Mouse (Mus musculus) gastrocnemius, adult 2 months (tissue): ENCODE data around the gene Mink1. TPM values are rescaled to one million over a fixed set of nuclear protein-coding genes. Genes with fewer than 3 reads are reported as not detected.
A peak's percentile ranks its signal among the peaks of the same experiment; 100 is the strongest.

Experiments
- DNase-seq: peaks from one replicate; pipeline ENCODE4 v3.0.0; 2022
- H3K27ac ChIP-seq: fragments of 200-600 bp; 2 replicates; pipeline ENCODE4 v1.8.1; 2022; ENCODE audit warnings: mild to moderate bottlenecking
- H3K4me3 ChIP-seq: fragments of 200-600 bp; 2 replicates; pipeline ENCODE4 v1.8.1; 2022; ENCODE audit warnings: mild to moderate bottlenecking, moderate library complexity
- CTCF ChIP-seq: fragments of 200-600 bp; IDR thresholded peaks from 2 replicates; pipeline ENCODE4 v1.8.1; 2022; ENCODE audit warnings: antibody characterized with exemption, mild to moderate bottlenecking, moderate library complexity
- intact Hi-C: fragments of 180-260 bp; cut with DNase I; formaldehyde crosslinking; loops from one replicate; pipeline ENCODE4 v1.15.1; 2025
- total RNA-seq, 2 experiments: library from RNA; stranded (reverse); gene quantifications; 2 replicates each; pipeline ENCODE4 v1.2.3; 2021

Gene Mink1
- total RNA-seq, 2 experiments from 2014 or later, result 33.7 to 34.7 TPM

- intact Hi-C loops, result loop anchor here (10.0 kb wide), 1 partner anchor 652 kb away; the partner anchor contains the start of genes Gabarap and Phf23
- DNase-seq, result peak; percentile 98
- Histone ChIP-seq H3K4me3 (peak within 1 kb of the TSS; percentile 91), H3K27ac (peak within 1 kb of the TSS; percentile 97)
- TF ChIP-seq CTCF, result no peak; the same call in 1 of the 2 replicates
Observed at GRCm38 (mm10) chr11:70646691-70647650, 84.3 kb downstream of the Mink1 start, which contains the start of the genes Rnf167 and Slc25a11. Rnf167 (plus strand) TSS chr11:70647235. Slc25a11 (minus strand) TSS chr11:70647479.

GRCm38 (mm10) chr11:70647716-70648420 lies 85.2 kb downstream of the Mink1 start:
- peak; percentile 60 for DNase-seq
- TF ChIP-seq CTCF, result no peak
- Histone ChIP-seq H3K4me3 (peak overlapping the region; percentile 91), H3K27ac (peak overlapping the region; percentile 94)
- intact Hi-C loops, result loop anchor here (2.0 to 10.0 kb wide), 2 partner anchors 51 to 653 kb away; partner anchors contain the start of genes Gabarap and Phf23

GRCm38 (mm10) chr11:70648512-70648911 lies 85.8 kb downstream of the Mink1 start:
- no peak for DNase-seq
- TF ChIP-seq CTCF, result no peak
- intact Hi-C loops, result loop anchor here (2.0 to 10.0 kb wide), 2 partner anchors 50 to 654 kb away; partner anchors contain the start of genes Gabarap and Phf23
- peak overlapping the region; percentile 94 for H3K27ac ChIP-seq
- H3K4me3 ChIP-seq, result peak overlapping the region; percentile 91

GRCm38 (mm10) chr11:70649185-70649734 lies 86.6 kb downstream of the Mink1 start:
- intact Hi-C loops, result loop anchor here (2.0 to 10.0 kb wide), 2 partner anchors 50 to 654 kb away; partner anchors contain the start of genes Gabarap and Phf23
- H3K27ac ChIP-seq, result peak overlapping the region; percentile 92; the same call in 1 of the 2 replicates
- DNase-seq, result no peak
- no peak for TF ChIP-seq CTCF
- H3K4me3 ChIP-seq, result peak overlapping the region; percentile 91

- TF ChIP-seq CTCF, result no peak
- DNase-seq, result no peak
- intact Hi-C loops, result no loop called here
- Histone ChIP-seq H3K4me3 (peak overlapping the region; percentile 38), H3K27ac (peak overlapping the region; percentile 92)
Observed at GRCm38 (mm10) chr11:70650322-70651175, 87.9 kb downstream of the Mink1 start.

GRCm38 (mm10) chr11:70651391-70651790 lies 88.7 kb downstream of the Mink1 start:
- Histone ChIP-seq H3K27ac (peak overlapping the region; percentile 92), H3K4me3 (peak overlapping the region; percentile 94)
- intact Hi-C loops, result no loop called here
- TF ChIP-seq CTCF, result no peak
- DNase-seq, result no peak

- intact Hi-C loops, result no loop called here
- peak overlapping the region; percentile 94 for H3K4me3 ChIP-seq
- H3K27ac ChIP-seq, result peak overlapping the region; percentile 92
- DNase-seq, result no peak
- no peak for TF ChIP-seq CTCF
Observed at GRCm38 (mm10) chr11:70652029-70652883, 89.6 kb downstream of the Mink1 start.

- no peak for DNase-seq
- Histone ChIP-seq H3K27ac (peak overlapping the region; percentile 92), H3K4me3 (peak overlapping the region; percentile 94)
- no peak for TF ChIP-seq CTCF
- intact Hi-C loops, result no loop called here
Observed at GRCm38 (mm10) chr11:70652884-70653344, 90.2 kb downstream of the Mink1 start.

- Histone ChIP-seq H3K4me3 (peak overlapping the region; percentile 94), H3K27ac (peak overlapping the region; percentile 92)
- DNase-seq, result peak; percentile 80
- intact Hi-C loops, result loop anchor here (1.0 to 2.0 kb wide), 3 partner anchors 15 to 47 kb away; partner anchors contain the start of genes Camta2, Inca1, Kif1c and Spag7
- TF ChIP-seq CTCF, result no peak
Observed at GRCm38 (mm10) chr11:70653345-70654197, 90.9 kb downstream of the Mink1 start.
